Mouse (Mus musculus): ENCODE measurements around the gene Gstp1. TPM values are rescaled to one million over a fixed set of nuclear protein-coding genes. Genes with fewer than 3 reads are reported as not detected.

Gene Gstp1
- polyA plus RNA-seq (2014; fragmentation: Nextera tagmentation; extraction: Ambion mirVana), result 437 and 462 TPM in 2 replicates

GRCm38 (mm10) chr19:4037788-4038232, at the start of gene Gstp1:
TSS of gene Gstp1 (minus strand) at chr19:4037985.
- peak within 1 kb of the TSS; percentile 76 for H3K4me2 ChIP-seq (ENCODE audit: low read depth, severe bottlenecking)
- peak; percentile 87 for DNase-seq (ENCODE audit: low spot score)
- no peaks in the 10 kb centered on the region for H3K9me3 ChIP-seq (ENCODE audit: control insufficient read depth, low read length)
- peak within 1 kb of the TSS; percentile 67 for H3K4me3 ChIP-seq (ENCODE audit: low read depth, low read length)
- H3K36me3 ChIP-seq (ENCODE audit: control insufficient read depth, insufficient read depth, low read length), result no peaks in the 10 kb centered on the region
- no peaks in the 10 kb centered on the region for H3K4me1 ChIP-seq (ENCODE audit: control insufficient read depth, insufficient read depth, low read length)
- no peaks in the 10 kb centered on the region for H3K27me3 ChIP-seq (ENCODE audit: control insufficient read depth, insufficient read depth, low read length)
- peak; percentile 63; the same call in 1 of the 2 replicates for ATAC-seq (ENCODE audit: insufficient number of reproducible peaks, low FRiP score, low TSS enrichment, low read depth)
- H3K9ac ChIP-seq (ENCODE audit: low read length), result peak within 1 kb of the TSS; percentile 88
- WGBS, result under 1% methylated on average over 26 of the region's 26 CpGs
- H3K27ac ChIP-seq (replicated peaks; ENCODE audit: low read depth, low read length), result peak within 1 kb of the TSS; percentile 22; the same call in 1 of the 2 replicates

GRCm38 (mm10) chr19:4087090-4087489, 49.3 kb upstream of the Gstp1 start:
- 85% methylated on average over 5 of the region's 5 CpGs for WGBS
- H3K27ac ChIP-seq (replicated peaks; ENCODE audit: low read depth, low read length), result no peak overlapping the region
- no peak for DNase-seq (ENCODE audit: low spot score)

DNA sequence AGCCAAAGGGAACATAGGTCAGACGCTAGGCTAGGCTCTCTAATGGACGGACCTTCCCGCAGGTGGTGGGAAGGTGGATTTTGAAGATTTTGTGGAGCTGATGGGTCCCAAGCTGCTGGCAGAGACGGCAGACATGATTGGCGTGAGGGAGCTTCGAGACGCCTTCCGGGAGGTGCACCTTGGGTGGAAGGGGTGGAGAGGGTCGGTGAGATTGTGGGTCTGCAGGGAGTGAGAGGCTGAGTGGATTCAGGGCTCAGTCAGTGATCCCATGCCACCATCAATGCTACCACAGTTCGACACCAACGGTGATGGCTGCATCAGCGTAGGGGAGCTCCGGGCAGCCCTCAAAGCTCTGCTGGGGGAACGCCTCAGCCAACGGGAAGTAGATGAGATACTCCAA, 48.4 kb upstream of the Gstp1 start:
- Histone ChIP-seq H3K9me3 (ENCODE audit: control insufficient read depth, low read length) (no peaks in the 10 kb centered on the region), H3K9ac (ENCODE audit: low read length) (no peak overlapping the region), H3K27me3 (ENCODE audit: control insufficient read depth, insufficient read depth, low read length) (peaks cover 3% of the 10 kb centered on the region; the same call in 1 of the 2 replicates), H3K4me1 (ENCODE audit: control insufficient read depth, insufficient read depth, low read length) (no peaks in the 10 kb centered on the region), H3K27ac (replicated peaks; ENCODE audit: low read depth, low read length) (no peak overlapping the region), H3K36me3 (ENCODE audit: control insufficient read depth, insufficient read depth, low read length) (no peaks in the 10 kb centered on the region), H3K4me3 (ENCODE audit: low read depth, low read length) (no peak overlapping the region), H3K4me2 (ENCODE audit: low read depth, severe bottlenecking) (no peak overlapping the region)
- WGBS, result 90% methylated on average over 15 of the region's 15 CpGs
- DNase-seq (ENCODE audit: low spot score) (no peak), ATAC-seq (ENCODE audit: insufficient number of reproducible peaks, low FRiP score, low TSS enrichment, low read depth) (no peak)

More at GRCm38 (mm10) chr19:4087090-4087489, 49.3 kb upstream of the Gstp1 start:
- Histone ChIP-seq H3K4me1 (ENCODE audit: control insufficient read depth, insufficient read depth, low read length) (no peaks in the 10 kb centered on the region), H3K9ac (ENCODE audit: low read length) (no peak overlapping the region), H3K27me3 (ENCODE audit: control insufficient read depth, insufficient read depth, low read length) (peaks cover 3% of the 10 kb centered on the region; the same call in 1 of the 2 replicates), H3K4me3 (ENCODE audit: low read depth, low read length) (no peak overlapping the region), H3K36me3 (ENCODE audit: control insufficient read depth, insufficient read depth, low read length) (no peaks in the 10 kb centered on the region), H3K4me2 (ENCODE audit: low read depth, severe bottlenecking) (no peak overlapping the region), H3K9me3 (ENCODE audit: control insufficient read depth, low read length) (no peaks in the 10 kb centered on the region)
- no peak for ATAC-seq (ENCODE audit: insufficient number of reproducible peaks, low FRiP score, low TSS enrichment, low read depth)

DNA sequence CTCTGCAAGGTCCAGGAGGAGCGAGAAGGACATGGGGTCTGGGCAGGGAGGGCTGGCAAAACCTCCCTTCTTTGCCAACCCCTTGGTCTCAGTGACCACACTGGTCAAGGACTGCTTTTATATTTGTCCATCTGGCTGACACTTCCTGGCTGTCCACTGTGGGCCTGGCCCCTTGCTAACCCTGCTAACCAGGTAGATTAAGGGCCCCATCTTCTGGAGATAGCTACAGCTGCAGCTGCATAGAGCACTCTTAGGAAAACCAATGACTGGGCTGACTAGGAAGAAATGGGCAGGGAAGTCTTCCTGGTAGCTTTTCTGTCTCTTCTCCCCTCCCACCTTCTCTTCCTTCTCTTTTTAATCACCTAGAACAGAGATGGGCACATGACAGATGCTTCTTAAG, 47.2 kb upstream of the Gstp1 start:
- Histone ChIP-seq H3K4me1 (ENCODE audit: control insufficient read depth, insufficient read depth, low read length) (no peaks in the 10 kb centered on the region), H3K27ac (replicated peaks; ENCODE audit: low read depth, low read length) (no peak overlapping the region), H3K4me3 (ENCODE audit: low read depth, low read length) (no peak overlapping the region), H3K36me3 (ENCODE audit: control insufficient read depth, insufficient read depth, low read length) (no peaks in the 10 kb centered on the region), H3K9me3 (ENCODE audit: control insufficient read depth, low read length) (no peaks in the 10 kb centered on the region), H3K27me3 (ENCODE audit: control insufficient read depth, insufficient read depth, low read length) (peaks cover 3% of the 10 kb centered on the region; the same call in 1 of the 2 replicates), H3K9ac (ENCODE audit: low read length) (no peak overlapping the region), H3K4me2 (ENCODE audit: low read depth, severe bottlenecking) (no peak overlapping the region)
- 85% methylated on average over 1 of the region's 1 CpGs for WGBS
- no peak for ATAC-seq (ENCODE audit: insufficient number of reproducible peaks, low FRiP score, low TSS enrichment, low read depth)
- no peak for DNase-seq (ENCODE audit: low spot score)

DNA sequence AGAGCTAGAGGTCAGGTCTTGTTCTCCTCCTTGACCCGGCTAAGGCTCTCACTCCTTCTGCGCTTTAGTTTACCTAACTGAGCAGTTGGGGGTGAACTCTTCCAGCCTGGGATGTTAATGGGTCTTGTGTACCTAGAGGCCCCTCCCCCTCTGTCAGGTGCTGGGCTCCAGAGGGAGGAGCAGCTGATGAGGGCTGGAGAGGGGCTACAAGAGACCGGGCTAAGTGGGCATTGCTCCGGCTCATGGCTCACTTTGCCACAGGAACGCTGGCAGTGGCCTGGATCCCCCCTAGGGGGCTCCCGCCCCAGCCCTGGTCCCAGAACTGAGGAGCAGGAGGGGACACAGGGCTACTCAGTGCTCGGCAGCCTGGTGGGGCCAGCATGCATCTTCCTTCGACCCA, 46.0 kb upstream of the Gstp1 start:
- Histone ChIP-seq H3K36me3 (ENCODE audit: control insufficient read depth, insufficient read depth, low read length) (no peaks in the 10 kb centered on the region), H3K9me3 (ENCODE audit: control insufficient read depth, low read length) (no peaks in the 10 kb centered on the region), H3K27me3 (ENCODE audit: control insufficient read depth, insufficient read depth, low read length) (peaks cover 3% of the 10 kb centered on the region; the same call in 1 of the 2 replicates), H3K27ac (replicated peaks; ENCODE audit: low read depth, low read length) (no peak overlapping the region), H3K4me1 (ENCODE audit: control insufficient read depth, insufficient read depth, low read length) (no peaks in the 10 kb centered on the region), H3K4me3 (ENCODE audit: low read depth, low read length) (no peak overlapping the region), H3K9ac (ENCODE audit: low read length) (no peak overlapping the region), H3K4me2 (ENCODE audit: low read depth, severe bottlenecking) (no peak overlapping the region)
- ATAC-seq (ENCODE audit: insufficient number of reproducible peaks, low FRiP score, low TSS enrichment, low read depth) (no peak), DNase-seq (ENCODE audit: low spot score) (no peak)
- WGBS, result 24% methylated on average over 8 of the region's 8 CpGs

- 88% methylated on average over 7 of the region's 7 CpGs for WGBS
- H3K27ac ChIP-seq (replicated peaks; ENCODE audit: low read depth, low read length), result no peak overlapping the region
- DNase-seq (ENCODE audit: low spot score) (no peak), ATAC-seq (ENCODE audit: insufficient number of reproducible peaks, low FRiP score, low TSS enrichment, low read depth) (no peak)
- no peaks in the 10 kb centered on the region for H3K36me3 ChIP-seq (ENCODE audit: control insufficient read depth, insufficient read depth, low read length)
- no peak overlapping the region for H3K4me3 ChIP-seq (ENCODE audit: low read depth, low read length)
- no peaks in the 10 kb centered on the region for H3K4me1 ChIP-seq (ENCODE audit: control insufficient read depth, insufficient read depth, low read length)
- no peaks in the 10 kb centered on the region for H3K9me3 ChIP-seq (ENCODE audit: control insufficient read depth, low read length)
- peaks cover 3% of the 10 kb centered on the region; the same call in 1 of the 2 replicates for H3K27me3 ChIP-seq (ENCODE audit: control insufficient read depth, insufficient read depth, low read length)
- H3K9ac ChIP-seq (ENCODE audit: low read length), result no peak overlapping the region
- no peak overlapping the region for H3K4me2 ChIP-seq (ENCODE audit: low read depth, severe bottlenecking)
These were observed 45.5 kb upstream of the Gstp1 start for GRCm38 (mm10) chr19:4083316-4083715.

DNA sequence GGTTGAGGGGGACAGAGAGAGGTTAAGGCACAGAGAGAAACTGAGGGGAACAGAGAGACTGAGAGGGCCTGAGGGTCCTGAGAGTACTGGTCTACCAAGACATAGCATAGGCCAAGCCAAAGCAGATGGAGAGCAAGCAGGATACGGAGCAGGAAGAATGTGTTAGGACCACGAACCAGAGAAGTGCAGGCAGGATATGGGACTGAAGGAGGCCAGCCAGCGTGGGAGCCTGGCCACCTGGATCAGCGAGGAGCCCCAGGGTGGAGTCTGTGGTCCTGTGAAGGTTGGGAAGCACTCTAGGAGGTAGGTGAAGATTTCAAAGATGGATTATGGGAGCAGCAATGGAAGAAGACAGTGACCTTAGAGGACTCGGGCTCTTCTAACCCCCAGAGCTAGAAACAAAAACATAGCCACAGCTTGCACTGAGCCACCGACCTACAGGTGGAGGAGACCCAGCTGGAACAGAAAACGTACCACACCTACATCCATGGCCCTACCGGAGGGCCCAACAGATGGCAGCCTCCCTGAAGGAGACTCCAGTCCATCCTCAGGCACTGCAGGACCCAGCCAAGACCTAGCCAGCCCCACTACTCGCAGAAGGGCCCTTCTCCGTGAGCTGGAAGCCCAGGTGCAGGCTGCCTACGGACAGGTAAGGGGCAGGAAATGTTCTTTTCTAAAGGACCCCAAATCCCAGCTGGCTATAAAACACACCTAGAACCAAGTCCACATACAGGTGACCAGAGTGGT, 44.6 kb upstream of the Gstp1 start:
- ATAC-seq (ENCODE audit: insufficient number of reproducible peaks, low FRiP score, low TSS enrichment, low read depth) (no peak), DNase-seq (ENCODE audit: low spot score) (no peak)
- no peak overlapping the region for H3K9ac ChIP-seq (ENCODE audit: low read length)
- peaks cover 3% of the 10 kb centered on the region; the same call in 1 of the 2 replicates for H3K27me3 ChIP-seq (ENCODE audit: control insufficient read depth, insufficient read depth, low read length)
- H3K4me2 ChIP-seq (ENCODE audit: low read depth, severe bottlenecking), result no peak overlapping the region
- no peak overlapping the region for H3K4me3 ChIP-seq (ENCODE audit: low read depth, low read length)
- no peaks in the 10 kb centered on the region for H3K36me3 ChIP-seq (ENCODE audit: control insufficient read depth, insufficient read depth, low read length)
- H3K4me1 ChIP-seq (ENCODE audit: control insufficient read depth, insufficient read depth, low read length), result no peaks in the 10 kb centered on the region
- 82% methylated on average over 11 of the region's 11 CpGs for WGBS
- no peak overlapping the region for H3K27ac ChIP-seq (replicated peaks; ENCODE audit: low read depth, low read length)
- no peaks in the 10 kb centered on the region for H3K9me3 ChIP-seq (ENCODE audit: control insufficient read depth, low read length)

DNA sequence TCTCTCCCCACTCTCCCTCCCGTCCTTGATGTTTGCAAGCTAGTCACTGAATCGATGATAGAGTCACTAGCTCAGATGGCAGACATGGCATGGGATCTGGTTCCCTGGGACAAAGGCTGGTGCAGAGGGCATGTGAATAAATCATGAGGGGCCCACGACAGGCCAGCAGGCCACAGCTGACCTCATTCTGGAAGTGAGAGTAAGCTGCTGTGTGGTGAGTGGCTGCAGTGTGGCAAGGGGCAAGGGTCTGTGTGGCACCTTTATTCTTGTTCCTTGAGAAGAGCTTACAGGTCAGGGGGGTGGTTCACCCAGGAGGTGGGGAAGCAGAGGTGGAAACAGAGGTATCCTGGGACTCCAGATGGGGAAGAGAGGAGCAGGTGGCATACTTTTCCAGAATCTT, 43.6 kb upstream of the Gstp1 start, which contains the start of gene Cabp2:
Gene Cabp2 (plus strand): TSS at position 185 of the 400 bp plus-strand sequence.
- Histone ChIP-seq H3K4me1 (ENCODE audit: control insufficient read depth, insufficient read depth, low read length) (no peaks in the 10 kb centered on the region), H3K9me3 (ENCODE audit: control insufficient read depth, low read length) (no peaks in the 10 kb centered on the region), H3K4me3 (ENCODE audit: low read depth, low read length) (no peak within 1 kb of the TSS), H3K27me3 (ENCODE audit: control insufficient read depth, insufficient read depth, low read length) (peaks cover 3% of the 10 kb centered on the region; the same call in 1 of the 2 replicates), H3K27ac (replicated peaks; ENCODE audit: low read depth, low read length) (no peak within 1 kb of the TSS), H3K36me3 (ENCODE audit: control insufficient read depth, insufficient read depth, low read length) (no peaks in the 10 kb centered on the region), H3K4me2 (ENCODE audit: low read depth, severe bottlenecking) (no peak within 1 kb of the TSS), H3K9ac (ENCODE audit: low read length) (no peak within 1 kb of the TSS)
- no peak for DNase-seq (ENCODE audit: low spot score)
- 64% methylated on average over 3 of the region's 3 CpGs for WGBS
- ATAC-seq (ENCODE audit: insufficient number of reproducible peaks, low FRiP score, low TSS enrichment, low read depth), result no peak
